Mouse (Mus musculus) heart, embryonic 11.5 days (tissue): ENCODE data around the gene Prkce. TPM values are rescaled to one million over a fixed set of nuclear protein-coding genes. Genes with fewer than 3 reads are reported as not detected.

Source experiments
- ATAC-seq: fragments of 200-750 bp; cut with Nextera tagmentation; replicated peaks from 2 replicates; pipeline ENCODE4 v1.8.0; 2017; ENCODE audit warnings: moderate library complexity; ENCODE audit not compliant: insufficient number of reproducible peaks, low FRiP score, low TSS enrichment
- H3K27ac ChIP-seq: fragments of 300-500 bp; sonication (generic); 2 replicates; pipeline ENCODE4 v1.5.1; 2014; ENCODE audit warnings: mild to moderate bottlenecking, low read depth, low read length
- H3K27me3 ChIP-seq: fragments of 300-500 bp; sonication (generic); 2 replicates; pipeline ENCODE4 v1.6.1; 2014; ENCODE audit warnings: mild to moderate bottlenecking, low read length, mixed read lengths; ENCODE audit not compliant: control insufficient read depth, insufficient read depth
- H3K36me3 ChIP-seq: fragments of 300-500 bp; sonication (generic); 2 replicates; pipeline ENCODE4 v1.6.1; 2014; ENCODE audit warnings: mild to moderate bottlenecking, low read length, moderate library complexity, mixed read lengths; ENCODE audit not compliant: control insufficient read depth, insufficient read depth
- H3K4me1 ChIP-seq: fragments of 300-500 bp; sonication (generic); 2 replicates; pipeline ENCODE4 v1.6.1; 2014; ENCODE audit warnings: low read length; ENCODE audit not compliant: control insufficient read depth, insufficient read depth
- H3K4me2 ChIP-seq: fragments of 300-500 bp; sonication (generic); 2 replicates; pipeline ENCODE4 v1.6.1; 2014; ENCODE audit warnings: mild to moderate bottlenecking, moderate library complexity
- H3K4me3 ChIP-seq: fragments of 300-500 bp; sonication (generic); 2 replicates; pipeline ENCODE4 v1.5.1; 2014; ENCODE audit warnings: low read depth, low read length
- H3K9ac ChIP-seq: fragments of 300-500 bp; sonication (generic); 2 replicates; pipeline ENCODE4 v1.6.1; 2014; ENCODE audit warnings: mild to moderate bottlenecking, low read depth, low read length, moderate library complexity
- H3K9me3 ChIP-seq: fragments of 300-500 bp; sonication (generic); replicated peaks from 2 replicates; pipeline ENCODE4 v1.6.1; 2016; ENCODE audit warnings: low read length; ENCODE audit not compliant: control insufficient read depth
- WGBS: fragments of 180-500 bp; shearing (Covaris S2); extraction: QIAGEN DNeasy Blood & Tissue Kit; methylation state at CpG from one replicate; pipeline ENCODE4 v1.1.7; 2014; ENCODE audit not compliant: insufficient replicate concordance; 5-methylcytosine and 5-hydroxymethylcytosine counted together
- polyA plus RNA-seq: library from polyadenylated mRNA; unstranded; fragments of >200 nt; fragmentation: Nextera tagmentation; extraction: Ambion mirVana; gene quantifications from 2 replicates; pipeline ENCODE4 v1.2.1, GENCODE M21; 2014

Prkce gene
- polyA plus RNA-seq, 1 experiment from 2014 or later = 12.8 TPM

- no peaks in the 10 kb centered on the region for H3K36me3 ChIP-seq
- H3K9me3 ChIP-seq = no peaks in the 10 kb centered on the region
- WGBS = 72% methylated on average over 3 of the region's 3 CpGs
- H3K27me3 ChIP-seq = no peaks in the 10 kb centered on the region
- H3K27ac ChIP-seq = no peak overlapping the region
- no peak overlapping the region for H3K4me2 ChIP-seq
- peaks cover 42% of the 10 kb centered on the region for H3K4me1 ChIP-seq
- no peak overlapping the region for H3K4me3 ChIP-seq
- ATAC-seq = no peak
- no peak overlapping the region for H3K9ac ChIP-seq
Measured at GRCm38 (mm10) chr17:86299576-86299975, 132.0 kb downstream of the Prkce start.

DNA sequence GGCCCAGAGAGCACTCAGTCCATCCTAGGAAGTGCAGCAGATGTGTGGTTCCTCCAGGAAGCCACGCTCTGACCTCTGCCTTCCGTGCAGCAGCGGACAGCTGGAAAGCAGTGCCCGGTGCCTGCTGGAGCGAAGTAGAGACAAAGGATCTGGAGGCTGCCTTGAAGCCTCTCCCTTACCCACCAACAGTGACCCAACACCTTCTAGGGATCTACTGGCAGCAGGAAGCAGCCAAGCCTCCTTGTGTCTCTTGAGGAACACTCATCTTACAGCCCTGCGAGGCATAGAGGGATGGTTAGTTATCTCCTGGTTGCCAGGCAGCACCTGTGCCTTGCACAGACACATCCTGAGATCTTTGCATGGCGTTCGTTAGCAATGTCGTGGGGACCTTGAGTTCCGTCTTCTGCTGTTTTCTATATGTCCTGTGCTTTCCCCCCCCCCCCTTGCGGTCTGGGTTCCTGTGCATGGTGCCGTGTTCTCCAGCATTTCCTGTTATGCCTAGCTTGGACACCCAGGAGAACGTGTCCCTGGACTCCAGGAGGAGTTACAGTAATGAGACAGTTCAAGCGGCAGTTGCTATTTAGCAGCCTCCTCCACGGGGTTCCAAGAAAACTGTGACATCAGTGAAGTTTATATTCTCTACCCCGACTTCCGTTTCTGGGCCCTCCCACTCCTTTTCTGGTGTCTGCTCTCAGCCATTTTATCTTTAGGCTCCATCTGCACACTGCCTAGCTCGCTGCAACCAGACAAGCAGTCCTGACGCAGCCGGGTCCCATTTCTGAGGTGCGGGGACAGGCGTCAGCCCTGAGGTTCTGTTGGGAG lies 133.4 kb downstream of the Prkce start:
- Histone ChIP-seq H3K36me3 (no peaks in the 10 kb centered on the region), H3K27me3 (no peaks in the 10 kb centered on the region), H3K9ac (peak overlapping the region; percentile 52), H3K27ac (peak overlapping the region; percentile 89), H3K4me2 (peak overlapping the region; percentile 47), H3K4me1 (peaks cover 48% of the 10 kb centered on the region), H3K9me3 (no peaks in the 10 kb centered on the region), H3K4me3 (no peak overlapping the region)
- WGBS = 35% methylated on average over 22 of the region's 22 CpGs
- peak; percentile 56 for ATAC-seq

DNA sequence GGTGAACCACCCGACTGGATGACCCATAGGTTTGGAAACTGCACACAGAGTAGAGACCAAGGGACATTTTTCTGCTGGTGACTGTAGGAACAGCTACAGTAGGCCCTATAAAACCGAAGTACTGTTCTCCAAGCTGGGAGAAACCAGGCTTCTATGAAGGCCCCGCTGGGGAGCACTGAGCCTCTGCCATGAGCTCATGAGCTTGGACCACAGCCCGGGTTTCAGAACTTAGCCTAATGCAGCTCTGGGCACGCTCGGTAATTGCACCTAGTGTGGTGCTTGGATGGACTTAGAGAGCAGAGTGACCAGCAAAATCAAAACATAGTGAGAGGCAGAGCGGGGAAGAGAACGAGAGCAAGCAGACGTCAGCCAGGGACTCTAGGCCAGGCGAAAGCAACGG lies 134.7 kb downstream of the Prkce start:
- Histone ChIP-seq H3K4me2 (peak overlapping the region; percentile 37), H3K27me3 (no peaks in the 10 kb centered on the region)

GRCm38 (mm10) chr17:86302861-86303331 lies 135.3 kb downstream of the Prkce start:
- H3K9me3 ChIP-seq = no peaks in the 10 kb centered on the region
- H3K27me3 ChIP-seq = no peaks in the 10 kb centered on the region
- peak; percentile 53 for ATAC-seq
- peak overlapping the region; percentile 37 for H3K4me2 ChIP-seq
- WGBS = 32% methylated on average over 14 of the region's 14 CpGs
- peak overlapping the region; percentile 89 for H3K27ac ChIP-seq
- H3K4me1 ChIP-seq = peaks cover 57% of the 10 kb centered on the region
- H3K4me3 ChIP-seq = no peak overlapping the region
- no peak overlapping the region; the same call in 1 of the 2 replicates for H3K9ac ChIP-seq
- no peaks in the 10 kb centered on the region for H3K36me3 ChIP-seq

More for the DNA sequence above, 134.7 kb downstream of the Prkce start:
- Histone ChIP-seq H3K4me1 (peaks cover 57% of the 10 kb centered on the region), H3K9ac (peak overlapping the region; percentile 24; the same call in 1 of the 2 replicates), H3K4me3 (no peak overlapping the region), H3K9me3 (no peaks in the 10 kb centered on the region), H3K36me3 (no peaks in the 10 kb centered on the region), H3K27ac (peak overlapping the region; percentile 89)
- ATAC-seq = no peak
- WGBS = 64% methylated on average over 11 of the region's 11 CpGs

- no peak overlapping the region; the same call in 1 of the 2 replicates for H3K9ac ChIP-seq
- H3K27me3 ChIP-seq = no peaks in the 10 kb centered on the region
- peak overlapping the region; percentile 37 for H3K4me2 ChIP-seq
- 24% methylated on average over 19 of the region's 19 CpGs for WGBS
- H3K9me3 ChIP-seq = no peaks in the 10 kb centered on the region
- ATAC-seq = peak; percentile 62
- no peaks in the 10 kb centered on the region for H3K36me3 ChIP-seq
- peaks cover 57% of the 10 kb centered on the region for H3K4me1 ChIP-seq
- no peak overlapping the region for H3K4me3 ChIP-seq
- peak overlapping the region; percentile 89 for H3K27ac ChIP-seq
Measured at GRCm38 (mm10) chr17:86303401-86304243, 136.0 kb downstream of the Prkce start.

GRCm38 (mm10) chr17:86304923-86305630 lies 137.5 kb downstream of the Prkce start:
- H3K4me1 ChIP-seq = peaks cover 57% of the 10 kb centered on the region
- no peaks in the 10 kb centered on the region for H3K27me3 ChIP-seq
- H3K27ac ChIP-seq = peak overlapping the region; percentile 89; the same call in 1 of the 2 replicates
- H3K4me3 ChIP-seq = no peak overlapping the region
- no peak overlapping the region for H3K4me2 ChIP-seq
- H3K9ac ChIP-seq = no peak overlapping the region
- H3K36me3 ChIP-seq = no peaks in the 10 kb centered on the region
- no peak for ATAC-seq
- WGBS = 80% methylated on average over 17 of the region's 17 CpGs
- H3K9me3 ChIP-seq = no peaks in the 10 kb centered on the region

DNA sequence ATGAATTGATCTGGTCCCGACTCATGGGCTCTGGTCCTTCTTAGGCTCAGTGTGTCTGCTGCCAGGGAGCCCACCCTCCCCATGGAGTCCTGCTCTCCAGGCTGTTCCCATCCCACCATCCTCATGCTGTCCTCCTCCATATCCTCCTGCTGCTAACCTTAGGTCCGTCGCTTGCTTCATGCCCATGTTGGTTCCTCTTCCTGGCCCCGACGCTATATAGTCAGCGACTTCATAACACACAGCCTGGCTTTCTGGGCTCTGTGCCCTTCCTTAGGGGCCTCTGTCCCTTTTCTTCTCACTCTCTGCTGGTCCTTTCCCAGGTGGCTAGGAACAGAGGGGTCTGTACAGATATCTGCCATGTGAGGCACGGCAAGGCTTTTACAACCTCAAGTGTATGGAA lies 138.6 kb downstream of the Prkce start:
- Histone ChIP-seq H3K9me3 (no peaks in the 10 kb centered on the region), H3K4me1 (peaks cover 51% of the 10 kb centered on the region), H3K4me2 (no peak overlapping the region), H3K36me3 (no peaks in the 10 kb centered on the region), H3K27ac (no peak overlapping the region), H3K4me3 (no peak overlapping the region), H3K9ac (peak overlapping the region; percentile 35; the same call in 1 of the 2 replicates), H3K27me3 (no peaks in the 10 kb centered on the region)
- 81% methylated on average over 7 of the region's 7 CpGs for WGBS
- ATAC-seq = no peak
